Mouse (Mus musculus): ENCODE results near the gene Gm10160.

Gene Gm10160

GRCm38 (mm10) chr7:81855694-81856093 lies at the start of gene Gm10160:
TSS of gene Gm10160 (minus strand) at chr7:81855794.
- no peak for DNase-seq (ENCODE audit: low spot score in 2 of 2)

GRCm38 (mm10) chr7:81904926-81905325 lies 49.3 kb upstream of the Gm10160 start:
- DNase-seq (ENCODE audit: low spot score in 2 of 2), result no peak

- no peak for DNase-seq (ENCODE audit: low spot score in 2 of 2)
Observed at GRCm38 (mm10) chr7:81904094-81904493, 48.5 kb upstream of the Gm10160 start.

- no peak for DNase-seq (ENCODE audit: low spot score in 2 of 2)
Observed at GRCm38 (mm10) chr7:81899361-81899760, 43.8 kb upstream of the Gm10160 start.

GRCm38 (mm10) chr7:81885128-81885527 lies 29.5 kb upstream of the Gm10160 start:
- no peak for DNase-seq (ENCODE audit: low spot score in 2 of 2)

GRCm38 (mm10) chr7:81881600-81881999 lies 26.0 kb upstream of the Gm10160 start:
- DNase-seq (ENCODE audit: low spot score in 2 of 2), result no peak

- peak; percentile 66 to 71 for DNase-seq (ENCODE audit: low spot score in 2 of 2)
Observed at GRCm38 (mm10) chr7:81880797-81881196, 25.2 kb upstream of the Gm10160 start.

GRCm38 (mm10) chr7:81880286-81880685 lies 24.7 kb upstream of the Gm10160 start:
- DNase-seq (ENCODE audit: low spot score in 2 of 2), result no peak

GRCm38 (mm10) chr7:81875372-81875771 lies 19.8 kb upstream of the Gm10160 start:
- DNase-seq (ENCODE audit: low spot score in 2 of 2), result no peak

- no peak for DNase-seq (ENCODE audit: low spot score in 2 of 2)
Observed at GRCm38 (mm10) chr7:81874636-81875035, 19.0 kb upstream of the Gm10160 start.

GRCm38 (mm10) chr7:81873807-81874206 lies 18.2 kb upstream of the Gm10160 start:
- no peak for DNase-seq (ENCODE audit: low spot score in 2 of 2)

GRCm38 (mm10) chr7:81872493-81873013 lies 17.0 kb upstream of the Gm10160 start:
- no peak for DNase-seq (ENCODE audit: low spot score in 2 of 2)

GRCm38 (mm10) chr7:81868158-81868557 lies 12.6 kb upstream of the Gm10160 start:
- DNase-seq (ENCODE audit: low spot score in 2 of 2), result peak; percentile 65 to 67

- DNase-seq (ENCODE audit: low spot score in 2 of 2), result no peak
Observed at GRCm38 (mm10) chr7:81867231-81867930, 11.8 kb upstream of the Gm10160 start.

GRCm38 (mm10) chr7:81865937-81866336 lies 10.3 kb upstream of the Gm10160 start:
- DNase-seq (ENCODE audit: low spot score in 2 of 2), result no peak

GRCm38 (mm10) chr7:81864552-81864951 lies 9.0 kb upstream of the Gm10160 start:
- no peak for DNase-seq (ENCODE audit: low spot score in 2 of 2)

- DNase-seq (ENCODE audit: low spot score in 2 of 2), result peak; percentile 90
Observed at GRCm38 (mm10) chr7:81862587-81863583, 7.3 kb upstream of the Gm10160 start.

GRCm38 (mm10) chr7:81861921-81862320 lies 6.3 kb upstream of the Gm10160 start:
- no peak for DNase-seq (ENCODE audit: low spot score in 2 of 2)

GRCm38 (mm10) chr7:81861461-81861860 lies 5.9 kb upstream of the Gm10160 start:
- no peak for DNase-seq (ENCODE audit: low spot score in 2 of 2)

GRCm38 (mm10) chr7:81860996-81861395 lies 5.4 kb upstream of the Gm10160 start:
- peak; percentile 75 to 80 for DNase-seq (ENCODE audit: low spot score in 2 of 2)

- peak; percentile 70 for DNase-seq (ENCODE audit: low spot score in 2 of 2)
Observed at GRCm38 (mm10) chr7:81860071-81860470, 4.5 kb upstream of the Gm10160 start.

GRCm38 (mm10) chr7:81858968-81859721 lies 3.6 kb upstream of the Gm10160 start, which contains the start of gene Tm6sf1:
TSS of gene Tm6sf1 (plus strand) at chr7:81859001.
- peak; percentile 52 to 55 for DNase-seq (ENCODE audit: low spot score in 2 of 2)

All from spleen, postnatal 36 days (tissue).